Mouse (Mus musculus): ENCODE measurements at regions not wholly inside any gene's neighbourhood (a gene's known extent, or its start where the extent isn't known, plus 50 kb on each side); places are given as distances from the start of the nearest gene placed in this dataset.

GRCm38 (mm10) chr5:51665241-51665640, 97.7 kb upstream of the Ppargc1a start:
- no peak for DNase-seq (ENCODE audit: extremely low read depth, low read depth, low spot score)
- H3K27me3 ChIP-seq (ENCODE audit: control insufficient read depth, insufficient read depth, low read length), result no peaks in the 10 kb centered on the region
- no peak overlapping the region for H3K9ac ChIP-seq (ENCODE audit: low read depth, low read length)
- no peaks in the 10 kb centered on the region for H3K4me1 ChIP-seq (ENCODE audit: control insufficient read depth, insufficient read depth, low read length)
- TF ChIP-seq POLR2A (IDR thresholded peaks at IDR 0.05; ENCODE audit: extremely low read depth, insufficient read depth, low read length) (no peak), CTCF (IDR thresholded peaks at IDR 0.05; ENCODE audit: low read depth, low read length) (no peak)
- H3K4me3 ChIP-seq (ENCODE audit: insufficient read depth, low read depth, low read length), result no peak overlapping the region
- H3K36me3 ChIP-seq (ENCODE audit: control insufficient read depth, insufficient read depth, low read length), result no peaks in the 10 kb centered on the region
- H3K27ac ChIP-seq (replicated peaks; ENCODE audit: insufficient read depth, low read depth, low read length), result no peak overlapping the region
- no peaks in the 10 kb centered on the region for H3K79me2 ChIP-seq (ENCODE audit: control insufficient read depth, insufficient read depth, low read length)
- 80% methylated on average over 6 of the region's 6 CpGs for whole genome bisulfite sequencing

GRCm38 (mm10) chr5:51658232-51658896, 90.8 kb upstream of the Ppargc1a start:
- Histone ChIP-seq H3K27ac (replicated peaks; ENCODE audit: insufficient read depth, low read depth, low read length) (no peak overlapping the region), H3K27me3 (ENCODE audit: control insufficient read depth, insufficient read depth, low read length) (no peaks in the 10 kb centered on the region), H3K79me2 (ENCODE audit: control insufficient read depth, insufficient read depth, low read length) (no peaks in the 10 kb centered on the region), H3K36me3 (ENCODE audit: control insufficient read depth, insufficient read depth, low read length) (no peaks in the 10 kb centered on the region), H3K4me3 (ENCODE audit: insufficient read depth, low read depth, low read length) (no peak overlapping the region), H3K4me1 (ENCODE audit: control insufficient read depth, insufficient read depth, low read length) (no peaks in the 10 kb centered on the region), H3K9ac (ENCODE audit: low read depth, low read length) (no peak overlapping the region)
- no peak for TF ChIP-seq POLR2A (IDR thresholded peaks at IDR 0.05; ENCODE audit: extremely low read depth, insufficient read depth, low read length)
- 74% methylated on average over 6 of the region's 6 CpGs for WGBS
- DNase-seq (ENCODE audit: extremely low read depth, low read depth, low spot score), result no peak

- 79% methylated on average over 2 of the region's 2 CpGs for WGBS
- DNase-seq (ENCODE audit: extremely low read depth, low read depth, low spot score), result no peak
- no peak overlapping the region for H3K27ac ChIP-seq (replicated peaks; ENCODE audit: insufficient read depth, low read depth, low read length)
- H3K79me2 ChIP-seq (ENCODE audit: control insufficient read depth, insufficient read depth, low read length), result no peaks in the 10 kb centered on the region
- H3K27me3 ChIP-seq (ENCODE audit: control insufficient read depth, insufficient read depth, low read length), result no peaks in the 10 kb centered on the region
- TF ChIP-seq POLR2A (IDR thresholded peaks at IDR 0.05; ENCODE audit: extremely low read depth, insufficient read depth, low read length) (no peak), CTCF (IDR thresholded peaks at IDR 0.05; ENCODE audit: low read depth, low read length) (no peak)
- no peak overlapping the region for H3K4me3 ChIP-seq (ENCODE audit: insufficient read depth, low read depth, low read length)
- H3K36me3 ChIP-seq (ENCODE audit: control insufficient read depth, insufficient read depth, low read length), result no peaks in the 10 kb centered on the region
- H3K4me1 ChIP-seq (ENCODE audit: control insufficient read depth, insufficient read depth, low read length), result no peaks in the 10 kb centered on the region
- no peak overlapping the region for H3K9ac ChIP-seq (ENCODE audit: low read depth, low read length)
Measured at GRCm38 (mm10) chr5:51653507-51653906, 86.0 kb upstream of the Ppargc1a start.

GRCm38 (mm10) chr5:51624400-51624799, 56.9 kb upstream of the Ppargc1a start:
- Histone ChIP-seq H3K4me3 (ENCODE audit: insufficient read depth, low read depth, low read length) (no peak overlapping the region), H3K4me1 (ENCODE audit: control insufficient read depth, insufficient read depth, low read length) (no peaks in the 10 kb centered on the region), H3K79me2 (ENCODE audit: control insufficient read depth, insufficient read depth, low read length) (no peaks in the 10 kb centered on the region), H3K36me3 (ENCODE audit: control insufficient read depth, insufficient read depth, low read length) (no peaks in the 10 kb centered on the region), H3K27ac (replicated peaks; ENCODE audit: insufficient read depth, low read depth, low read length) (no peak overlapping the region), H3K9ac (ENCODE audit: low read depth, low read length) (no peak overlapping the region), H3K27me3 (ENCODE audit: control insufficient read depth, insufficient read depth, low read length) (no peaks in the 10 kb centered on the region)
- WGBS, result 87% methylated on average over 5 of the region's 5 CpGs
- no peak for DNase-seq (ENCODE audit: extremely low read depth, low read depth, low spot score)
- TF ChIP-seq POLR2A (IDR thresholded peaks at IDR 0.05; ENCODE audit: extremely low read depth, insufficient read depth, low read length) (no peak), CTCF (IDR thresholded peaks at IDR 0.05; ENCODE audit: low read depth, low read length) (no peak)
